Mouse (Mus musculus): ENCODE data around the gene Sspo.

Gene Sspo

DNA sequence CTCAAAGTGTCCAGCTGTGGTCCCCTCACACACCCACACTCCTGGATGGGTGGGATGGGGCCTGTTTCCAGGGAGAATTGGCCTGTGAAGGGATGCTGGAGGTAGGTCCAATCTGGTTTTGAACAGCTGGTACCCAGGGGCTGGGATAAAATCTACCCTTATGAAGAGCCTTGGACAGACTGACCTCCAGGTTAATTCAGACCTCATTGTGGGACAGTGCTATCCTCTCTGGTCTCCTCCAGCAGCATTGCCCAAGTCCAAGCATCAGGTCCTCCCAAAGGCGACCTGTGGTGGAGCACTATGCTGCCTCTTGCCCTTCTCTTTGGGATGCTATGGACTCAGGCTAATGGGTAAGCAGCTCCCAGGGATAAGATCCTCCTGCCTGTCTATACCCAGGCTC, at the start of gene Sspo:
TSS of gene Sspo (plus strand) at position 301 of the 400 bp plus-strand sequence.
- no peak for DNase-seq

GRCm38 (mm10) chr6:48399906-48400305, 48.1 kb upstream of the Sspo start:
- DNase-seq = no peak

DNA sequence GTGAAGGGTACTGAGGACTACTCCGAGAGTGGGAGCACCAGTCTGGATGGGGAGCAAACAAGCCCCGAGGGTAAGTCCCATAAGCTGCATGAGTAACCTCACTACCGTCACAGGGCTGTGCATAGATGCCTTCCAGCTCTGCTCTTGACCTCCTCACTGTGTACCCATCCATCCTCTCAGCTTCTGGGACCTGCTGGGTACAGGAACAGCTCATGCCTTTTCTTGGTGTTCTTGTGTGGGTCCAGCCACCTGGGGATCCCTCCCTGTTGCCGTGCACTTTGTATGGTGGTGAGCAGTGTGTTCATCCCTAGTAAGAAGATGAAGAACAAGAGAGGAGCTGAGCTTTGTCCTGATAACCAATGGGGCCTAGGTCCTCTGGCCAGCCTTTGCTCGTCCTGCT, 44.0 kb upstream of the Sspo start:
- DNase-seq = no peak

- no peak for DNase-seq
Measured at GRCm38 (mm10) chr6:48409726-48410343, 38.2 kb upstream of the Sspo start.

DNA sequence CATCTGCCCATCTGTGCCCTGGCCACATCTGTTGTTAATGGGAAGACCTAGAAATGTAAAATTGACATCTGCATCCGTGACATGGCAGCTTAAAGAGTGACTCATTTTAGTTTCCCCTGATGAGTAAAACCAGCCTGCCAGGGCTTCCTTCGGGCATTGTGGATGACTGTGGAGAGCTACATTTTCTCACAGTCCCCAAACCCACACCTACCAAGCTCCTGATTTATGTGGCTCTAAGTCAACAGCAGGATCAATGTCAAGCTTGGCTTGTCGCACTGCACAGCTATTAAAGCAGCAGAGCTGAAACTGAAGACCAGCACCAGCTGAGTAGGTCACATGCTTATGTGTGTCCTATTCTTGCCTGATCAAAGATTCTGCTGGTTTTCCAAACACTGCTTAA, 37.5 kb upstream of the Sspo start:
- no peak for DNase-seq

DNA sequence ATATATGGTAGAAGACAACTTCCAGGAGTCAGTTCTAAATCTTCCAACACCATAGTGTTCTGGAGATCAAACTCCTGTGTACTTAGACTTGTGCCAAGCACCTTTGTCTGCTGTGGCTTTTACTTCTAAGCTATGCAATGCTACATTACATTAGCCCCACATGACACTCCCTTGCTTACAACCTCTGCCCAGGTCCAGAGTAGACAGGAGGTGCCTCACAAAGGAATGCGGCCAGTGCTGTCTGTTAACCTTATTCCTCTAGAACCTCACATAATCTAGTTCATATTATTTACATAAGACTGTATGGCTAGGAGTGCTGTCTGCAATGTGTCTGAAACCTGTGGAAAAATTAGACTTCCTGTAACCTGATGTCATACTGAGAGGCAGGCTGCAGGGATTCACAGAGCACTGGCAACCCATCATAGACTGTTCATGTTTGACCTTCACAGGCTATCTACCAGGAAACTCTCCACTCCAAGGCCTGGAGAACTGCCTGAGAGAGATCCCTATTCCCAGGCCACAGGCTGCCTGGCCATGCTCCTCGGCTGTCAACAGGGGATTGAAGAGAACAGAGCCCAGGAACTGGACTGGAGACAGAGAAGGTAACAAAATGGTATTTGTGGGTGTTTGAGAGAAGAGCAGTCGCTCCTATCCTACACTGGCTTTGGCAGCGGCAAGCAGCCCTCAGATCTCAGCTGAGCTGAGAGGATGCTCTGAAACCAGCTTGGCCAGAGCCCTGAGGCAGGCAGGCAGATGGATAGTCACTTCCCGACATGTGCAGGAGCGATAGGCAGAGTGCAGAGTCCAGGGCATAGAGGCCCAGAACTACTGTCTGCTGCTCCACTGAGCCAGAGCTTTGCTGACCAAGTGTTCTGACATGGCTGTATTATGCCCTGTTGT, 36.6 kb upstream of the Sspo start:
- DNase-seq = no peak

DNA sequence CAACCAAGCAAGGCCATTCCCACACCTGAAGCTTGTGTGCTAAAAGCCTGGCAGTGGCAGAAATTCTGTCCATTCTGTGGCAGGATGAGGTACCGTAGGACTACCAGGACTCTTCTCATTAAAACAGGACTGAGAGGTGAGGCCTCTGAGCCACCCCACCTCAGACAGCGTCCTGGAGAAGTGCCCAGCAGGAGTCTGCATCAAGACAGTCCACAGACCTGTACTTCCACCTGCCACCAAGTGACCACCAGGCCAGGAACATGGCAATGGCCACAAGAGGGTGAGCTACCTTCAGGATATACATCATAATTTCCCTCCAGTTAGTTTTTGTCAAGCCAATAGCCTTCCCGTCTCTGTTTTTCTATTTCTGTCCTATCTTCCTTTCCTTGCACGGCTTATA, 35.9 kb upstream of the Sspo start:
- DNase-seq = no peak

DNA sequence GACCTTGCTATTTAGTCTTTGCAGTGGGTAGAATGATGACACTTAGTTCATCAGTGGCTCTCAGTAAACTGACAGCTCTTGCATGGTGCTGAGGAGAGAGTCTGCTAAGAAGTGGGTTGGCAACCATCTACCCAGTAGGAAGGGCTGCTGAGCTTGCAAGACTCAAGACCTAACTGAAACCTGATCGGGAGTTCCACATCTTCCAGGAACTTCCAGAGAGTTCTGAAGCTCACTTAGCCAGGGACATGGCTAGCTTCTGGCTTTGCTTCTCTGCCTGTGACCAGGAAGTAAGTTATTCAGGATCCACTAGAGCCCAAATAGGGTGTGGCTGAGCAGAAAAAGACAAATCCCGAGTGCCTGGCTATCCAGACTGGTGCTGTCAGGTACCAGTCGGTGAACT, 35.4 kb upstream of the Sspo start:
- DNase-seq = no peak

GRCm38 (mm10) chr6:48413081-48413480, 34.9 kb upstream of the Sspo start:
- no peak for DNase-seq

DNA sequence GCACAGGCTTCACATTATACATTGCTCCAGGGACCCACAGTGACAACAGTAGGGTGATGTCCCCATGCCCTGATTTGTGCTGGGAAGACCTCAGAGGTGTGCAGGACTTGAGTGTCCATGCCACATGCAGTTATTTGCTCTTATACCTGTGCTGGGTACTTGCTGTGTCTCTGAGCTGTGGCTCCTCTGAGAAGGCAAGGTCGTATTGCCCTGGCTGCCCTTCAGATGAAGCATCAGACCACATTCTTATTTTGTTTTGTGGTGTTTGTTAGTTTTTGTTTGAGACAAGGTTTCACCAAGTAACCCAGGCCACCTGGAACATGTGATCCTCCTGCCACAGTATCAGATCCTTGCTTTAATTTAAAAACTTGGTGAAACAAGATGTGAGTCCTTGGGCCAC, 33.1 kb upstream of the Sspo start:
- no peak for DNase-seq

GRCm38 (mm10) chr6:48415636-48416035, 32.4 kb upstream of the Sspo start:
- DNase-seq = no peak

GRCm38 (mm10) chr6:48416486-48416885, 31.5 kb upstream of the Sspo start:
- no peak for DNase-seq

GRCm38 (mm10) chr6:48420647-48421046, 27.4 kb upstream of the Sspo start:
- DNase-seq = no peak

- DNase-seq = no peak
Measured at GRCm38 (mm10) chr6:48423336-48423735, 24.7 kb upstream of the Sspo start.

DNA sequence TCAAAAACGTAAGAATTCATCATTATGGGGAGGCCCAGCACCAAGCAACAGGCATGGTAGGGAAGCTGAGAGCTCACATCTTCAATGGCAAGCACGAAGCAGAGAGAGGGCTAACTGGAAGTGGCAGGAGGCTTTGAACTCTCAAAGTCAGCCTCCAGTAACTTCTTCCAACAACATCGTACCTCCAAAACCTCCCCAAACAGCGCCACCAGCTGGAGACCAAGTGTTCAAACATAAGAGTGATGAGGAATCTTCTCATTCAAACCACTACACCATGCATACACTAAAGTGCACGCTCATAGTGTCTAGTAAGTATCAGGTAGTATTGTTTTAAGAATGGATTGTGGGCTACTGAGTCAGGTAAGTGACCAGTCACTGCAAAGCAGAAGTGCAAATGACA, 24.0 kb upstream of the Sspo start:
- DNase-seq = no peak

DNA sequence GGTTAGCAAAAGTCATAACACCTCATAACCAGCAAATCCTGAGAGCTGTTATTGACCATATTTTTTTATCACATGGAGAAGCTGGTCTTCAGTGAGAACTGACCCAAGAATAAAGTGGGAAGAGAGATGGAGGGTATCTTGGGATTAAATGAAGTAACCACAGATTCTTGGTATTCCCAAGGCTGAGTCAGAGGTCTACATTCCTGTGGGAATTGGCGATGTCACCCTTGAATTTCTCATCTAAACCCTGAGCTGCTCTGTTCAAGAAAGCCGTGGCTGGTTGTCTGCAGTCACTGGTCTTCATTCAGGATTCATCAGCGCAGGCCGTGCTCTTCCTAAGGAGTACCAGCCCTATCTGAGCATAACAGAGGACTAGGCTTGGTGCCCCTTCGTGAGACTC, 21.1 kb upstream of the Sspo start:
- no peak for DNase-seq

- DNase-seq = no peak
Measured at GRCm38 (mm10) chr6:48428769-48429557, 19.1 kb upstream of the Sspo start.

- no peak for DNase-seq
Measured at GRCm38 (mm10) chr6:48430748-48431147, 17.3 kb upstream of the Sspo start.

GRCm38 (mm10) chr6:48432893-48433816, 14.9 kb upstream of the Sspo start:
- no peak for DNase-seq

GRCm38 (mm10) chr6:48434651-48435050, 13.4 kb upstream of the Sspo start:
- no peak for DNase-seq

DNA sequence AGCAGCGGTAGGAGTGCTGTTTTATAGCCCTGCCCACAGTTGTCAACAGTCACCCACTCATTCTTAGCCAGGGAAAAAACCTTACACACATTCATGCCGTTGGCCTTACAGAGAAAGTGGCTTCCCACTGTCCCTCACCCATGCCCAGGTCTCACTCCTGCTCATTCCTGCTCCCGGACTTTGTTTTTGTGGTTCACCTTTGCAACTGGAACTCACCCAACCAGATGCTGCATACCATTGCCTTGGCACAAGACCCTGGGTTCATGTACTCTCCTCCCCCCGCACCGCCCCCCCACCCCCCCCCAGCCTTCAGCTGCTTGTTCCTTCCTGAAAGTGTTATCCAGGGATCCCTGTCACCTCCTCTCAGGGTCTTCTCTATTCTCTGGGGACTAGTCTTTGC, 12.9 kb upstream of the Sspo start:
- DNase-seq = no peak

GRCm38 (mm10) chr6:48435706-48436349, 12.2 kb upstream of the Sspo start:
- no peak for DNase-seq
